Mouse (Mus musculus): ENCODE results near the gene Ccdc114.
A peak's percentile ranks its signal among the peaks of the same experiment; 100 is the strongest.
"Not testable (repeated sequence)": the region's sequence is repeated elsewhere in the genome, so short reads cannot be mapped to it uniquely, and the experiment has no call there.

Ccdc114 gene

DNA sequence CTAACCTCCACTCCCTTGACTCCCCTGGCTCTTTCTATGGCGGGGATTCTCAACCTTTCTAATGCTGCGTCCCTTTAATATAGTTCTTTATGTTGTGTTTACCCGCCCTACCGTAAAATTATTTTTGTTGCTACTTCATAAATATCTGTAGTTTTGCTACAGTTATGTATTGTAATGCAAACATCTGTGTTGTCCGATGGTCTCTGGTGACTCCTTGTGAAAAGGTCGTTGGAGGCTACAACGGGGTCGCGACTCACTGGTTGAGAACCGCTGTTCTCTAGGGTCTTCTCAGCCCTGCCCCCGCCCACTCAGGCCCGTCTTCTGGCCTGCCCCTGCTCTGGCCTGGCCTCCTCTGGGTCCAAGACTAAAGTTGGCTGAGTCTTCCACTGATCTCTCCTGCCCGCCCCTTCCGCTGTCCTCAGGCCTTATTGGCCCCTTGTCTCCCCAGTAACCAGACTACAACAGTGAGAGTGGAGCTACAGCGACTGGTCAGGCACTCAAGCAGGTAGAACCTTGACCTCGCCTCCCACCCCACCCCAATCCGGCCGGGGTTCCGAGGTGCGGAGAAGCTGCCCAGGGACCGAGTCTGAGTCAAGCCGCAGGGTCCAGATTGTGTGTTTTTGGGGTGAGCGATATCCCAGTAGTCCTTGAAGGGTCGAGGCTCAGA, at the start of gene Ccdc114:
Gene Ccdc114 (plus strand): TSS at position 311 of the 667 bp plus-strand sequence.
- peak; percentile 88 for DNase-seq

DNA sequence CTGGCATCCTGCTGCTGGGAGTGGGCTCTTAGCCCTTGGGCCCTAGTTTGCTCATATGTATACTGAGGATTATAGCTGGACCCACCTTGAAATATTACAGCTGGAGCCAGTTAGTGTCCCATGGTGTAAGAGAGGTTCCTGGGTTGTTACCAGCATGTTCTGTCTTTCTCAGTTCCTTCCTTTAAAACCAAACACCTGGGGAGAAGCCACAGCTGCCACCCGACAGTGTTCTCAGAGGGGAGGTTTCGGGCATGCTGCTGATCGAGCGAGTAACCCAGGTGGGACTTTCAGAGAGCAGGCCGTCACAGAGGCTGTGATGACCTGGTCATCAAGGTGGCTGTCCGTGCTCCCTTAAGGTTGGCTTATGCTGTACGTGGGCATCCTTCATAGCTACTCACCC, 47.0 kb upstream of the Ccdc114 start:
- no peak for DNase-seq

DNA sequence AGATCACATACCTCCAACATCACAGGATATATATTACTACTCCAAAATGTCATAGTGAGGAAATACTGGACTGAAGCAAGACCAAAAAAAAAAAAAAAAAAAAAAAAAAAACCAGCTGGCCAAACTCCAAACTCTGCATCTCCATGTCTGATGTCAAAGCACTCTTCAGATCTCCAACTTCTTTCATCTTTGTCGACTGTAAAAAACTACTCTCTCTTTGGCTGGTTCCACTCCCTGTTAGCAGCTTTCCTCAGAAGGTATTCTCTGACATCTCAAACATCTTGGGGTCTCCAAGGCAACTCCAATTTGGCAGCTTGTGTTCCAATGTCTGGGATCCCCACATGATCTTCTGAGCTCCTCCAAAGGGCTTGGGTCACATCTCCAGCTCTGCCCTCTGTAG, 45.6 kb upstream of the Ccdc114 start, which contains the start of gene Grin2d:
Gene Grin2d (minus strand): TSS at position 101 of the 400 bp plus-strand sequence.
- DNase-seq, result not testable (repeated sequence)

DNA sequence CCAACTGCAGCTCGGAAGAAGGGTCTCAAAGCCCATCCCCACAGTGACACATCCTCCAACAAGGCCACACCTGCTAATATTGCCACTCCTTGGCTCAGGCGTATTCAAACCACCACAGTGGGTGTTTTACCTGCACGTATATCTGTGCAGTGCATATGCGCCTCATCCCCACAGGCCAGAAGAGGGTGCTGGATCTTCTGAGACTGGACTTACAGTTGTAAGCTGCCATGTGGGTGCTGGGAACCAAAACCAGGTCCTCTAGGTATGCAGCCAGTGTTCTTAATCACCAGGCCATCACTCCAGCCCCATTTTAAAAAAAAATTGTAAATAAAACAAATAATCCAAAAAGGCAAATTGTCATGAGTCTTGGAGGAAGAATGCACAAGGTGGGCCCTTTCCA, 43.3 kb upstream of the Ccdc114 start:
- DNase-seq, result no peak

DNA sequence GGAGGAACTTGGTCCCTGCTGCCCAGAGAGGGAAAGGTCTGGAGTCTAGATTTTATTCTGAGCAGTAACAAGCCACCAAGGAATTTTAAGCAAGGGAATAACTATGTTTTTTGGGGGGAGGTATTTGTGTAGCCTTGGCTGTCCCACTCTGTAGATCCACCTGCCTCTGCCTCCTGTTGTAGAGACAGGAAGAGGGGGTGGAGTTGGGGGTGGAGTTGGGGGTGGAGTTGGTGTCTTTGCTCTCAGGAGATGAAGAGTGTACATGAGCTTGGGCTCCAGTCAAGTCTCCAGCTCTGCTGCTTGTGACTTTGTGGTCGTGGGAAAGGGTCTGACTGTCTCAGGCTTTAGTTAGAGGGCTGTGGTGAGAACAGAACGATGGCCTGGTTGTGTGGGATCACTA, 42.9 kb upstream of the Ccdc114 start:
- DNase-seq, result no peak

DNA sequence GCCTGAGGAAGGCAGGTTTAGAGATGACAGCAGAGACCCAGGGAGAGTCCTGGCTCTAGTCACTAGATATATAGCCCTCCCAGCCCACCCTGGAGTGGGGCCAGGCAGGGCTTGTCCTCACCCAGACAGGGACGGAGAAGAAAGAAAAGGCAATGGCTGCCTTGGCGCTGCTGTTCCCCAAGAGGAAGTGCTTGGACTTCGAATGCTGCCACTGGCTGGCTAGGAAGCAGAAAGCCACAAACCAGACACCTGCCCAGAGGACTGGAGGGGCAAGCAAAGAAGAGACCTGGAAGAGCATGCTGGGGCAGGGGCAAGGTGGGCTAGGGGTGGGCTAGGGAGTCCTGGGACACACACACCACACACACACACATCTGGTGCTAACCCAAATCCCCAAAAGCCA, 36.6 kb upstream of the Ccdc114 start:
- DNase-seq, result no peak

DNA sequence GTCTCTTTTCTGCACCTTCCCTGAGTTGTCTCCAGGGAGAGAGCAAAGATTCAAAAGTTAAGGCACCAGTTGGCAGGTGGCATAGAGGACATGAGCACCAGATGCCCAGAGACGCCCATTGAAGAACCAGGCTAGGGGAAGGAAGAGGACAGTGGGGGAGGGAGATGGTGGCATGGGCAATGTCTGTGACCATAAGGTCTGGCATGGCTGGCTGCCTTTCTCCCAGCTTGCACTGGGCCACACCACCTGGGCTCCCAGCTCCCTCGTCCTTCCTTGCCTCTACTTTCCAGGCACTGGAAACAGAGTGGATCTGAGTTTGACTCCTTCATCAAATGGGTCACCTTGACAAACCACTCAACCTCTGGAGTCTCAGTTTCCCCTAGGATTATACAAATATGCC, 31.2 kb upstream of the Ccdc114 start:
- no peak for DNase-seq

DNA sequence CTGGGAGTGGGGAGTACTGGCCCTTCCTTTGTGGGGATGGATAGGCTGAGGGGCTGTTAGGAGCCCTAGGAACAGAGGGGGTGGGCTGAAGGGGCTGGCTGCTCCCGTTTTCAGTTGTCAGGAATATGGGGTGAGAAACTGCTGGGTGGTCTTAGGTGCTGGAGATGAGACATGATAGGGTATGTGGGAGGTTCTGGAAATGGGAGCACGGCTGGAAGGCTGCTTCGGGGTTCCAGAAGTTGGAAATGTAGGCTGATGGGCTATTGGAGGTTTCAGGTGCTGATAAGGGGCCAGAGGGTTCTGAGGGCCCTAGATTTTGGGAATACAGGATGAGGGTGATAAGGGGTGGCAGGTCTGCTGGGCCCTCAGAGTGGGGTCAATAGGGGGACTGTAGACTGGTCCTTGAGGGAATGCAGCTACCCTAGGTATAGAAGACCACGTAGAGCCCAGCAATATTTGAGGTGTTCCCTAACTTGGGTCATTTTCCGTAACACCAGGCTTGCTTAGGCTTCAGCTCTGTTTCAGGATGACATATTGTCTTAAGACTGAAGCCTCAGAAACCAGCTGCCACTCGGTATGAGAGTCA, 27.8 kb upstream of the Ccdc114 start:
- no peak for DNase-seq

DNA sequence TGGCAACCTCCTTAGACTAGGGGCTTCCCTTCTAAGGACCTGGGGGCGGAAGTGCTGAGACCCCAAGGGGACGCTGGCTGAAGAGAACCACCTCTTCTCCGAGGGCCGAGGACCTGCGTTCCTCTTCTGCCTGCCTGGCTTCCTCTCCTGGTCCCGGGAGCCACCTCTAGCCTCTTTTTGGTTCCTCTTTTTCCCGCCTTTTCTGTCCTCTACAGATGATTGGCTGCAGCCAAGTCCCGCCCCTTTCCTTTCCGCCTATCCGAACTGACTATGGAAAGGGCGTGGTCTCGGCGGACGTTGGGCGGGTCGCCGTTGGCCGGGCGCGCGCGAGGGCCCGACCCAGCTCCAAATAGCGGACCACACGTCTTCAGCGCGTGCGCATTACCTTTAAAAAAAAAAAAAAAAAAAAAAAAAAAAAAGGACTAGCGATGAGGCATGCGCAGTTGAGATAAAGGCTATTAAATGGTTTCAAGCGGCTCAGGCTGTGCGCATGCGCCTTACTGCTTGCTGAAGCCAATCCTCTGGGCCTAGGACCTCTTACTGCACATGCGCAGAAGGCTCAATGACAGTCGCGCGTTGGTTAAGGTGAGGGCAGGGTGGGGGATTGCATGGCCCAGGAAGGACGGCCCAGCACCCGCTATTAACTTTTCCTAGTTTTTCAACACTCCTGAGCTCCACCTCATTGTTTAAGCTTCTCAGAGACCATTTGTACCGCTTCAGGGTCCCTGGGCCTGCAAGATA, 27.2 kb upstream of the Ccdc114 start, which contains the start of the genes Syngr4 and Tmem143:
Gene Syngr4 (minus strand): TSS at position 198 of the 741 bp plus-strand sequence.
Gene Tmem143 (plus strand): TSS at position 425 of the 741 bp plus-strand sequence.
- peak; percentile 98 for DNase-seq

DNA sequence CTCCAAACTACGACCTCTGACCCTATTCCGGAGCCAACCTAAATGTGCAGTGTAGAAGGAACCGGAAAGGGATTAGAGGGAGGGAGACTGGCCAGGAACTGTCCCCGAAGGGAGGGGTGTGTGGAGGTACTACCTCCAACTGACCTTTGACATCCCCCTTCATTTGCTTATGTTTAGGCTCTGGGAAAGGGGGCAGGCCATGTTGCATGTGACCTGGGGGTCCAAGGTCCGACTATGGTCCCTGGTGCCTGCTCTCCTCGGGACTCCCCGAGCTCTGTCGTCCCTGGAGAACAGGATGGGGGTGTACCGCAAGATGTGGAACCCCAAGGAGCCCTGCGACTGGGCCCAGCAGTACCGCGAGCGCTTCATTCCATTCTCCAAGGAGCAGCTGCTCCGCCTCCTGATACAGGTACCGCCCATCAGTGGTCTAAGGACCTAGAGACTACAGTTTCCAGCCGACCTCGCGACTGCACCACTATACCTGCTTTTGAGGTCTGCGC, 26.6 kb upstream of the Ccdc114 start:
- DNase-seq, result peak; percentile 77

DNA sequence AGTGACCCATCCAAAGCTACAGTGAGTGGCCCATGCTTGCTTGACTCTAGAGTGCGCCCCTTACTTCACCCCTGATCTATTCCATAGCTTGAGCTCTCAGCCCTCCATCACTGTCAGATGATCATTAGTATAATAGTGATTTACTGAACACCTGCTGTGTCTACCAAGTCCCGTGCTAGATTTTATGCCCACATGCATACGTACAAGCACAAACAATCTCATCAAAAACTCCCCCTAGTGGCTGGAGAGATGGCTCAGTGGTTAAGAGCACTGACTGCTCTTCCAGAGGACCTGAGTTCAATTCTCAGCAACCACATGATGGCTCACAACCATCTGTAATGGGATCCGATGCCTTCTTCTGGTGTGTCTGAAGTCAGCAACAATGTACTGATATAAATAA, 25.7 kb upstream of the Ccdc114 start:
- not testable (repeated sequence) for DNase-seq

DNA sequence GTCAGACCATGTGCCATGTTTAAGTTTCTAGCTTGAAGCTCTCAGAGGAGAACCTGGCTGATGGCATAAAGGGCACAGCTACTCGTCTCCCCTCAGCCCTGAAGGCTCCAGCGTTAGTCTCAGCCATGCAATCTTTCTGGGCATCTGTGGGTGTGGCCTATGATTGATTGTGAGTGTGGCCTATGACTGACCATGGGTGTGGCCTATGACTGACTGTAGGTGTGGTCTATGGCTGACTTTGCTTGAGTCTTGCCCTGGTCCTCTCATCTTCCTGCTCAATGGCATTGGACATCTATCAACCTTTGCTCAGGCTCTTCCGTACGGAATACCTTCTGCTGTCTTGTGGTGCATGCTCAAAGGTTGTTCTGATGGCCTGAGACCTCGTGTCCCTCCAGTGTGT, 22.3 kb upstream of the Ccdc114 start:
- DNase-seq, result peak; percentile 42

DNA sequence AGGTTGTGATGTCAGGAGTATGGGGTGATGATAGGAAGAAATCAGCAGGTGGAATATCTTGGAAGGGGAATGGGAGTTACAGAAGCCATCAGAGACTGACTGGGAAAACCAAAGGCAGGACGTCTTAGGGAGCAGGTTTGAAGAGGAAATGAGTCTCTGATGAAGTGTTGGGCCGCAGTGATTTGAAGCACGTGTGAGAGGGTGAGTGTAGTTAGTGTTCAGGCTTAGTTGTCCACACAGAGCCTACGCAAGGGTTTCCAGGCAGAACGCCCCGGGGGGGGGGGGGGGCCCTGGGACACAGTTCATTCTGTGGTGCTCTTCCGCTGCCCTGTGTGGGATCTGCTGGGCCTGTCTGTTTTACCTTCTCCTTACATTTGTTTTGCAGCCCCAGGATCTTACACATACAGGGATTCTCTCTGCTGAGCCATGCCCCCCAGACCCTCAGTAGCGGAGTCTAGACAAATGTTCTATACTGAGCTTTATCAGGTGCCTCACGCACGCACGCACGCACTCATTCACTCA, 21.3 kb upstream of the Ccdc114 start:
- no peak for DNase-seq

DNA sequence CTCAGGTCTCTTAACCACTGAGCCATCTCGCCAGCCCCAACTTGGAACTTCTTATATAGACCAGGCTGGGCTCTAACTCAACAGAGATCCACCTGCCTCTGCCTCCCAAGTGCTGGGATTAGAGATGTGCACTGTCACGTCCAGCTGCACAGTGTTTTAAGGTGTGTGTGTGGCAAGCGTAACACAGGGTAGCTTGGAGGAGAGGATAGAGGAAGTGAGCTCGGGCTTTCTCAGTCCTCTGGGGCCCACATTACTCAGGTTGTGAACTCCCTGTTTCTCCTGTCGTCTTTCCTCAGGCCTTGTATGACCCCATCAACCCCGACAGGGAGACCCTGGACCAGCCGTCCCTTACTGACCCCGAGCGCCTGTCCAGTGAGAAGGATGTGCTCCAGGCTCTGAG, 17.2 kb upstream of the Ccdc114 start:
- DNase-seq, result no peak

DNA sequence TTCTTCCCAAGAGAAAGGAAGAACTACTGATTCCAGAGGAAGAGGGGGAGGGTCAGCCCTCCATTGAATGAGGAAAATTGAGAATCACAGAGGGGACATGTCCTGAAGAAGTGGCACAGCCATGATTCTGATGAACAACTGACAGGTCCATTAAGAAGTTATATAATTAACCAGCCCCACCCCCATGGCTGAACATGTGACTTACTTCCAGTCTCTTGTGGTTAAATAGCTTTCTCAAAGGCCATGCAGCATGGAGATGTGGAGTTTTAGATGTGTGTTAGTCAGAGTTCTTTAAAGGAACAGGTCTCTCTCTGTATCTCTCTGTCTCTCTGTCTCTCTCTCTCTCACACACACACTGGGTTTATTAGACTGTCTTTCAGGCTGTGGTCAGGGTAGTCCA, 15.5 kb upstream of the Ccdc114 start:
- DNase-seq, result no peak

DNA sequence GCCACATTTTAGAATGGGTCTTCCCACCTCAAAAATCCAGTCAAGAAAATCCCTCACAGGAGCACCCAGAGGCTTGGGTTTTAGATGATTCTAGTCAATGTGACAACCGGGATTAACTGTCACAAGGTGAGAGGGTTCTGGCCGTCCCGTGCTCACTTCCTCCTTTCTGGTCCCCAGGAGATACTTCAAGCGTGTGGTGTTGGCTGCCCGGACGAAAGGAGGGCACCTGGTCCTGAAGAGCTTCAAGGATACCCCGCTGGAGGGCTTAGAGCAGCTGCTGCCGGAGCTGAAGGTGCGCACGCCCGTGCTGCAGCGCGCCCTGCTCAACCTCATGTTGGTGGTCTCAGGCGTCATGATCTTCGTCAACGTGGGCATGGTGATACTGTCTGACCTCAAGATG, 14.7 kb upstream of the Ccdc114 start:
- no peak for DNase-seq

DNA sequence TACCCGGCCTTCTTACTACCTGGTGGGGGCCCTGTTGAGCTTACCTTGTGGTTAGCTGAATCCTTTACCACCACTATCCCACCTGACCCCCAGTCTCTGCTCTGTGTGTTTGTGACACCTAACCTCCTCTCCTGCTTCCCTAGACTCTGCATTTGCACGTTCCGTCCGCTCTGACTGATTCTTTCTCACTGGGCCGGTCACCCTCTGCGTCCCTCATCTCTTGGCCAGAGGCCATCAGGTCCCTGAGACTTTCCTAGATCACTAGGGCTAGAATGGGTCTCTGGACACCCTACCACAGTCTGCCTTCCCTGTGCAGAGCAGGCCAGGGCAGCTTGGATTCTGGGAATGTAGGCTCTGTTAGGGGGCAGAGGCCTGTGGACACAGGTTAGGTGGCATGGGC, 9.8 kb upstream of the Ccdc114 start:
- DNase-seq, result no peak

DNA sequence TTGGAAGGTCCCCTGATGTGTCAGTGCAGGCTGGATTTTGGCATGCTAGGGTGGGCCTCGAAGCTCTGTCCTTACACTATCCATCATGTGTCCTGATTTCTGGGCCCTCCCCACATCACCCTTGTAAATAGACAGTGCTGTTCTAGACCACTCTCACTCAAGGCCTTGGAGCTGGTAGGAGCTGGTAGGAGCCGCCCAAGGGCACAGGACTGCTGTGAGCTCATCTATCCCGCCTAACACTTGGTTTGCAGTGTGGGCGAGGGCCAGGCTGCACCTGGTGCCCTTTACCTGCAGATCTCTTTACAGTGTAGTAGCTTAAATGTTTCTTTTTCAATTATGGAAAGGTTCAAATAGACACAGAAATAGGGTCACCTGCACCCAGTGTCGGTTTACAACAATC, 8.9 kb upstream of the Ccdc114 start:
- DNase-seq, result no peak

DNA sequence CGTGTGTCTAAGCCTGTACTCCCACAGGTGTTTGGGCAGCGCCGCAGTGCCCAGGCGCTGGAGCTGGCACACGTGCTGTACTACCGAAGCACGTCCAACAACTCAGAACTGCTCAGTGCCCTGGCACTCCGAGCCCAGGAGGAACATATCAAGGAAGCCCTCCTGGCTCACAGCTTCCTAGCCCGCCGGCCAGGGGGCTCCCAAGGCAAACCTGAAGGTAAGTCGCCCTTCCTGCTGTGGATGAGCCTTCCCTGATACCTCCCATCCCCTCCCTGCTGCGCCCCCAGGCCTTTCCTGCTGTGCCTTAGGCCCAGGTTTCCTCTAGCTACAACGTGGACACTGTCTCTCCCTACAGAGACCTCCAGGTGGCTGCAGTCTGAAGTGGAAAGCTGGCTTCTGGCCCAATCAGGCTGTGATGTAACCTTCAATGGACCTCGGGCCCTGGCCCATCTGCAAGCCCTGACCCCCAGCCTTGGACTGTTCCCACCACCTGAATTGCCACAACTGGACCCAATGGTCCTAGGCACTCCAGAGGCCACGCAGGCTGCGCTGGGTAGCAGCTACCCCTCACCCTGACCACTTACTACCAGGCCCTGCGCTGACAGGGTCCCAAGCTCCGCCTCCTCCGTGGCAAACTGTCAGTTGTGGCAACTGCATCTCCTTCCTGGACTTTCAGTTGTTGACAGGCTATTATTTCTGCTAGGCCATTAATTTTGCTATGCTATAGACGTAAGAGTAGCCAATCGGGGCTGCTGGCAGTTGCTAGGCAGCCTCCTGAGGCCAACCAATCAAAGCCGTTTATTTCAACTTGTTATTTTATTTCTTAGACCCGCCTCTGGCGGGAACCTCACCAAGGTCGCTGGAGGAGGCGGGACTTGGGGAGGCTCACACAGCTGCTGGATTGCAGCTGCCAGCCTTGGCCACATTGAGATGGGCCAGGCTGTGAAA, 7.5 kb upstream of the Ccdc114 start:
- DNase-seq, result peak; percentile 89

DNA sequence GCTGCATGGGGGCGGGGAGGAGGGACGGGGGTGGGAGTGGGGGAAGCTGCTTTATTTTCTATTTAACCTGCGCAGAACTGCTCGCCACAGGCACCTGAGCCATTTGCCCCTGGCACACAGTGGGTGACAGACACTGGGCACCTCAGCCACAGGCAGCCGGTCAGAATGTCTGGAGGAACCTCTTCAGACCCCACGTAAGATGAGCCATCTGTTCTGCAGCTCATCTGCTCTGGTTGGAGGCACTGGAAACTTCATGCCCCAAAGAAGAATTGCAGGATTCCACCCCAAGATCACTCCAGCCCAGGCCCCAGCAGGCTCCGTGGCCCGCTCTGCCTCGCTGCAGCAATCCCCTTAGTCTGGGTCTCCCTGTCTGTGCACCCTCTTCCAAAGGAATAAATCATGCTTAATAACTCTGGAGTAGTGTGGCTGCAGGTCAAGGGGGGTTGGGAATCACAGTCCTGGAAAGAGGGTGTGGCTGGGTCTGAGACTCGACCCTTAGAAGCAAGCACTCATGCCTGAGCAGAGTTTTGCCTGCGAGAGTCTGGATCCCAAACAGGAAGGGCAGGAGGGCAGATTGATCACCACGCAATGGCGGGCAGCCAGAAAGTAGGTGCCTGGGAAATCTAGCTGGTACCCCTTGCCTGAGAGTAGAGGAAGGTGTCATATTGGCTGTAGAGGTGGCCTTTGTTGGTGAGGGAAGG, 6.7 kb upstream of the Ccdc114 start:
- DNase-seq, result peak; percentile 63

DNA sequence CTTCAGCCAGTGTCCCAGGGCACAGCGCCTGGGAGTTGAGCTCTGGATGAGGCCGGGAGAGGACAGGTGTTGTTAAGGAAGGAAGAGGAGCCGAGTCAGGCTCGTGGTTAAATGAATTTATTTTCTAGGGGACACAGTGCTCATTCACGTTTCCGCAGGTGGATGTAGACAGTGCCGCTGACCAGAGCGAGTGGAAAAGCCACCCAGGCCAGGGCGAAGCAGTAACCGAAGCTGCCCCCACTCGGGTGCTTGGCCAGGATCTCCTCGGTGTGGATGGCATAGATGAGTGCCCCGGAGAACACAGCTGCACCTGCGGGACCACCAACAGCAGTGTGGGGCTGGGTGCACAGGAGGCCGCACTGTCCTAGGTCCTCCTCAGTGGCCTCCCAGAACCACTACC, 5.9 kb upstream of the Ccdc114 start:
- no peak for DNase-seq
